Mouse (Mus musculus) kidney, embryonic 16.5 days (tissue): ENCODE data around the gene Hps3. TPM values are rescaled to one million over a fixed set of nuclear protein-coding genes. Genes with fewer than 3 reads are reported as not detected.
"Not testable (repeated sequence)": the region's sequence is repeated elsewhere in the genome, so short reads cannot be mapped to it uniquely, and the experiment has no call there.

Experiments
- ATAC-seq: fragments of 200-750 bp; cut with Nextera tagmentation; 2 replicates; pipeline ENCODE4 v1.8.0; 2017; ENCODE audit warnings: moderate TSS enrichment; ENCODE audit not compliant: low FRiP score, low TSS enrichment
- H3K27ac ChIP-seq: fragments of 300-500 bp; sonication (generic); 2 replicates; pipeline ENCODE4 v1.5.1; 2014; ENCODE audit warnings: low read length
- H3K27me3 ChIP-seq: fragments of 300-500 bp; sonication (generic); 2 replicates; pipeline ENCODE4 v1.6.1; 2014; ENCODE audit warnings: low read length, control low read depth, mixed read lengths; ENCODE audit not compliant: insufficient read depth
- H3K36me3 ChIP-seq: fragments of 300-500 bp; sonication (generic); 2 replicates; pipeline ENCODE4 v1.6.1; 2014; ENCODE audit warnings: low read length, control low read depth, mixed read lengths; ENCODE audit not compliant: insufficient read depth
- H3K4me1 ChIP-seq: fragments of 300-500 bp; sonication (generic); 2 replicates; pipeline ENCODE4 v1.6.1; 2014; ENCODE audit warnings: low read length, control low read depth, mixed read lengths; ENCODE audit not compliant: insufficient read depth
- H3K4me2 ChIP-seq: fragments of 300-500 bp; sonication (generic); replicated peaks from 2 replicates; pipeline ENCODE4 v1.6.1; 2014; ENCODE audit warnings: low read depth, low read length
- H3K4me3 ChIP-seq: fragments of 300-500 bp; sonication (generic); 2 replicates; pipeline ENCODE4 v1.5.1; 2014; ENCODE audit warnings: mild to moderate bottlenecking, low read length
- H3K9ac ChIP-seq: fragments of 300-500 bp; sonication (generic); replicated peaks from 2 replicates; pipeline ENCODE4 v1.6.1; 2014; ENCODE audit warnings: low read length
- H3K9me3 ChIP-seq: fragments of 300-500 bp; sonication (generic); 2 replicates; pipeline ENCODE4 v1.6.1; 2016; ENCODE audit warnings: low read length, control low read depth
- WGBS: fragments of 180-500 bp; shearing (Covaris S2); extraction: QIAGEN DNeasy Blood & Tissue Kit; methylation state at CpG from one replicate; pipeline ENCODE4 v1.1.7; 2014; 5-methylcytosine and 5-hydroxymethylcytosine counted together
- polyA plus RNA-seq: library from polyadenylated mRNA; unstranded; fragments of >200 nt; fragmentation: Nextera tagmentation; extraction: Ambion mirVana; gene quantifications from 2 replicates; pipeline ENCODE4 v1.2.1, GENCODE M21; 2015

The Hps3 gene
- polyA plus RNA-seq, 1 experiment from 2014 or later: 11.8 TPM

DNA sequence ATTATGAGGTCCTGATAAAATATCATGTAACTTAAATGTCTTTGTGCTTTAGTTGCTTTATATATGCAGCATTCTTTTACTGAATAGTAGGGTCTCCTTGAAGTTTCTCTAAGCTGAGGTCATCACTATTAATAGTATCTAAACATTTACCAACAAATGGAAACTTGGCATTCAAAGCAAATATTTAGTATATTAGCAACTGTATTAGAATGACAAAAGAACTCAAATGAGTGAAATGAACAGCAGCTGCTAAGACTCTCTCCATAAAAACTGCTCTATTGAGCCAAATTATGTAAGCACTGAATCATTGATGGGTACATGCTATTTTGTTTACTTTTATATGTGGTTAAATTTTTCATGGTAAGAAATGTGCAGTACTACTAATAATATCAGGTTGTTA, 77.1 kb downstream of the Hps3 start:
- Histone ChIP-seq H3K4me2 (no peak overlapping the region), H3K9me3 (no peaks in the 10 kb centered on the region), H3K27ac (no peak overlapping the region), H3K4me1 (no peaks in the 10 kb centered on the region), H3K27me3 (no peaks in the 10 kb centered on the region), H3K9ac (no peak overlapping the region), H3K36me3 (no peaks in the 10 kb centered on the region), H3K4me3 (no peak overlapping the region)
- no peak for ATAC-seq

DNA sequence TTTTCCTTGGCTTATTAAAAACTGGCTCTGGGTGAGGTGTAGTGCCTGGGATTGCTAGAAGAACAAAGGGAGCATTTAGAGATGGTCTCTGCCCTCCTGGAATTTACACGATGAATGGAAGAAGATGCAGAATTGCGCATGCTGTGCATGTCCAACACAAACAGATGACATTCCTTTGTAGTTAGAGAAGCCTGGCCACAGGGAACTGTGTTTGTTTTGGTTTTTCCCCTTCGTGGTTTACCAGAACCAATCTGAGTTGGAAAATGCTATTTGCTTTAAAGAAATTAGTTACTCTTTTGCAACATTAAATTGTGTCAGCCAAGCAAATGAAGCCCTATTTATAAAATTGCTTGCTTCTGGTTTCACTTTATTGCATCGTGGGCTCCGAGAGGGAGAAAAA, 78.2 kb downstream of the Hps3 start, which contains the start of gene Cp:
TSS of gene Cp (plus strand) at position 170 of the 400 bp plus-strand sequence.
- no peak for ATAC-seq
- H3K27me3 ChIP-seq: no peaks in the 10 kb centered on the region
- no peak within 1 kb of the TSS for H3K9ac ChIP-seq
- no peak within 1 kb of the TSS for H3K4me3 ChIP-seq
- no peaks in the 10 kb centered on the region for H3K36me3 ChIP-seq
- no peaks in the 10 kb centered on the region for H3K4me1 ChIP-seq
- H3K9me3 ChIP-seq: no peaks in the 10 kb centered on the region
- H3K27ac ChIP-seq: no peak within 1 kb of the TSS
- WGBS: 55% methylated on average over 5 of the region's 5 CpGs
- no peak within 1 kb of the TSS for H3K4me2 ChIP-seq

DNA sequence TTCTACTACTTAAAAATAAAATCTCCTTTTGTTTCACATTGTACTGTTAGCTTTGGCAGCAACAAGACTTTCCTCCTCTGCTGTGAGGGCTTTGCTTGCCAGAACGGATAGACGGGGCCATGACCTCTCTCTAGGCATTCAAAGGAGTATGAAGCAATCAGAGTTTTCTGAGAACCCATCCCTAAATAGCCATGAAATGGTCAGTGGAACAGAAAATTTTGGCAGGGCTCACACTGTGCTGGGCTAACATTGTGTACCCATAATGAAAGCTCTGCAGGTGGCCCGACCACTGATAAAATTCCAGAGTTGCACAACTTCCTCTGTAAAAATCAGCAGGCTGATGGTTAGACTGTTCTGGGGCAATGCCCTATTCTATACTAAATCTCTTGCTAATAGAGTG, 81.2 kb downstream of the Hps3 start:
- Histone ChIP-seq H3K4me2 (no peak overlapping the region), H3K4me3 (no peak overlapping the region), H3K9ac (no peak overlapping the region), H3K27me3 (no peaks in the 10 kb centered on the region), H3K36me3 (no peaks in the 10 kb centered on the region), H3K27ac (no peak overlapping the region), H3K9me3 (no peaks in the 10 kb centered on the region), H3K4me1 (no peaks in the 10 kb centered on the region)
- WGBS: 59% methylated on average over 3 of the region's 3 CpGs
- ATAC-seq: peak; percentile 69; the same call in 1 of the 2 replicates

DNA sequence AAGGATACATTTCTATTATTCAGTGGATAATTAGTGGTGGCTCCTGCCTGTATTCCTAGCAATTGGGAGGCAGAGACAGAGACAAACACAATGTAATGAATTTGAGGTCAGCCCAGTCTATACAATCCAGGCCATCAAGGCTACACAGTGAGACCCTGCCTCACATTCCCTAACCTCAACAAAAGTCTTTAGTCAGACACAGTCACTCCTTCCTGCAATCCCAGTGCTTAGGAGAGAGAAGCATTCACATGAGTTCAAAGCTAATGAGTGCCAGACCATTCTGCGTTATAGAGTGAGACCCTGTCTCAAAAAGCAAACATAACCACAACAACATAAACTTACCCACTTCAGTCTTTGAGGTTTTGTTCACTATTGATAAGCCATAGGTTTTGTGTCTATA, 81.7 kb downstream of the Hps3 start:
- no peak for ATAC-seq
- Histone ChIP-seq H3K27me3 (no peaks in the 10 kb centered on the region), H3K9me3 (no peaks in the 10 kb centered on the region), H3K4me3 (no peak overlapping the region), H3K27ac (no peak overlapping the region), H3K9ac (no peak overlapping the region), H3K36me3 (no peaks in the 10 kb centered on the region), H3K4me2 (no peak overlapping the region), H3K4me1 (no peaks in the 10 kb centered on the region)
- 75% methylated on average over 1 of the region's 1 CpGs for WGBS

DNA sequence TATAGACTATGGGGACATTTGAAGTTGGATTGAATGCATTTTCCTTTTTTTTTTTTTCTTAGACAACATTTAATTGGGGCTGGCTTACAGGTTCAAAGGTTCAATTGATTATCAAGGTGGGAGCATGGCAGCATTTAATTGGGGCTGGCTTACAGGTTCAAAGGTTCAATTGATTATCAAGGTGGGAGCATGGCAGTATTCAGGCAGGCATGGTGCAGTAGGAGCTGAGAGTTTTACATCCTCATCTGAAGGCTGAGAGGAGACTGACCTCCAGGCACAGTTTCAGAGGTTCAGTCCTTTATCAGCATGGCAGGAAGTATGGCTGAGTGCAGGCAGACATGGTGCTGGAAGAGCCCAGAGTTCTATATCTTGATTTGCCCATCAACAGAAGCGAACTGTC, 85.7 kb downstream of the Hps3 start:
- H3K4me2 ChIP-seq, H3K4me1 ChIP-seq, H3K9ac ChIP-seq, H3K36me3 ChIP-seq, H3K27ac ChIP-seq, H3K27me3 ChIP-seq, ATAC-seq, H3K4me3 ChIP-seq, H3K9me3 ChIP-seq: not testable (repeated sequence)
- WGBS: 85% methylated on average over 1 of the region's 1 CpGs

DNA sequence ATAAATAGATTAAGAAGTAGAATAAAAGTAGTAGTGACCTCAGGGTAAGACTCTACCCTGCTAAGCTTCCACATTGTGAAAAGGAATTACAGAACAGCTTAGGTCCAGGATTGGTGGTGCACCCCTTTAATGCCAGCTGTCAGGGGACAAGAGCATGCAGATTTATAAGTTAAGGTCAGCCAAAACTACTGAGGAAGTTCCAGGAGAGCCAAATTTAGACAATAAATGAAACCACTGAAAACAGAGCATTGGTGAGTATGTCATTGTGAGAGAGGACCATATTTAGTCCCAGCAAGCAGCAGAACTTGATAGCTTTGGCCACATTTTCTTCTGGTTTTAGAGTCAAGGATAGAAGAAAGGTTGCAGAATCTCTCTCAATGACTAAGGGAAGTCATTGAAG, 86.6 kb downstream of the Hps3 start:
- Histone ChIP-seq H3K4me1 (no peaks in the 10 kb centered on the region), H3K4me3 (no peak overlapping the region), H3K9ac (no peak overlapping the region), H3K27ac (no peak overlapping the region), H3K36me3 (no peaks in the 10 kb centered on the region), H3K4me2 (no peak overlapping the region), H3K27me3 (no peaks in the 10 kb centered on the region), H3K9me3 (no peaks in the 10 kb centered on the region)
- ATAC-seq: no peak

Other genes starting within 250 kb of the Hps3 start
- gene Cp, start 78.3 kb downstream of the Hps3 start, polyA plus RNA-seq: 1.0 and 1.1 TPM in 2 replicates
- gene Hltf, start 22.5 kb upstream of the Hps3 start, polyA plus RNA-seq: 15.8 and 16.5 TPM in 2 replicates
- 46.4 and 48.0 TPM in 2 replicates for gene Gyg, start 120.0 kb upstream of the Hps3 start, polyA plus RNA-seq
- gene Cpa3, start 206.9 kb upstream of the Hps3 start, polyA plus RNA-seq: 2.2 and 2.4 TPM in 2 replicates
- gene Cpb1, start 240.4 kb upstream of the Hps3 start, polyA plus RNA-seq: 0.55 and 0.66 TPM in 2 replicates